Mouse (Mus musculus) kidney, adult 2 months (tissue): Measurements from ENCODE around the gene Add3. TPM values are rescaled to one million over a fixed set of nuclear protein-coding genes. Genes with fewer than 3 reads are reported as not detected.

Source experiments
- DNase-seq: peaks from one replicate; pipeline ENCODE4 v3.0.0; 2021
- H3K27ac ChIP-seq: fragments of 200-500 bp; 2 replicates; pipeline ENCODE4 v1.5.1; 2012; ENCODE audit warnings: low read depth, low read length, control low read depth, inconsistent platforms; ENCODE audit not compliant: insufficient read depth
- H3K27me3 ChIP-seq: fragments of 200-500 bp; replicated peaks from 2 replicates; pipeline ENCODE4 v1.6.1; 2012; ENCODE audit warnings: mild to moderate bottlenecking, moderate library complexity, low read length, inconsistent platforms; ENCODE audit not compliant: control insufficient read depth, insufficient read depth
- H3K36me3 ChIP-seq: fragments of 200-500 bp; 2 replicates; pipeline ENCODE4 v1.6.1; 2012; ENCODE audit warnings: mild to moderate bottlenecking, moderate library complexity, low read length, inconsistent platforms; ENCODE audit not compliant: control insufficient read depth, insufficient read depth
- H3K4me1 ChIP-seq: fragments of 200-500 bp; 2 replicates; pipeline ENCODE4 v1.6.1; 2011; ENCODE audit warnings: low read length; ENCODE audit not compliant: control insufficient read depth, insufficient read depth
- H3K4me3 ChIP-seq: fragments of 200-500 bp; 2 replicates; pipeline ENCODE4 v1.5.1; 2011; ENCODE audit warnings: mild to moderate bottlenecking, low read depth, low read length, control low read depth; ENCODE audit not compliant: insufficient read depth
- CTCF ChIP-seq: fragments of 200-500 bp; conservative IDR thresholded peaks from 2 replicates; pipeline ENCODE4 v1.5.1; 2011; ENCODE audit warnings: low read depth, mild to moderate bottlenecking, control low read depth, low read length, moderate library complexity, mixed read lengths; ENCODE audit not compliant: insufficient read depth, insufficient read length
- POLR2A ChIP-seq: fragments of 200-500 bp; IDR thresholded peaks from one replicate; pipeline ENCODE4 v1.6.1; 2011; ENCODE audit warnings: low read depth, low read length, control low read depth
- WGBS: fragments of 180-500 bp; shearing (Covaris S2); methylation state at CpG from one replicate; pipeline ENCODE4 v1.1.7; 2018; 5-methylcytosine and 5-hydroxymethylcytosine counted together
- polyA plus RNA-seq: library from polyadenylated mRNA; depleted of rRNA; stranded (reverse); fragments of >200 nt; gene quantifications from 2 replicates; pipeline ENCODE4 v1.2.3, GENCODE M21; 2012

Gene Add3
- polyA plus RNA-seq, 1 experiment, result 61.6 TPM

DNA sequence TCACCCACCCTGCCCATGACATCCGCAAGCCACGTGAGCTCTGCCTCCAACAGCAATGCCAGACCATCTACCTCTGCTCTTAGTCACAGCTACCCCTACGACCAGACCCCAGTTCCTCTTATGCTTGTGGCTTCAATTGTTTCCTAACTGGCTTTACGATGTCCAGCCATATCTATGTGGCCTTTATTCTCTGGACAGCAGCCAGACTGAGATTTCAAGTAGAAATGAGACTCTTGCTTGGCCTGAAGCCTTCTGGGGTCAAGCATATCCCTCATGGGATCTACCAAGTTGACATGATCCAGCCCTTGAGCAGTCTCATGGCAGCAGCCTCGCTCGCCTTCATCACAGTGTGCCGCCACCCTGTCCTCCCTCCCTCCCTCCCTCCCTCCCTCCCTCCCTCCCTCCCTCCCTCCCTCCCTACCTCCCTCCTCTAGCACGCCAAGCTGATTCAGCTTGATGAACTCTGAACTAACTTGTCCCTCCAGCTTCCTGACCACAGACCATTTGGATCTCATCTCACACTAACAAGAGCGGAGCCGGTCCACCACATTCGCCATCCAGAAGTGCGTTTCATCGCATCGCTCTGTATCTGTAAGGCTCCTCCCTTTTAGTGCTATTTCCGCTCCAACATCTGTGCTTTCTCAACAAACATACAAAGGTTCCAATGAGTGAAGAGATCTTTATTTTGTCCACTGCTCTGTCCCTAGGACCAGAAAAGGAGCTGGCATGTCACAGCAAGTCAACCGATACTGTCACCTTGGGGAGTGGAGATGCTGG, 9.7 kb upstream of the Add3 start:
- H3K27me3 ChIP-seq, result no peaks in the 10 kb centered on the region
- H3K4me1 ChIP-seq, result peaks cover 19% of the 10 kb centered on the region
- TF ChIP-seq CTCF, result no peak
- no peak for TF ChIP-seq POLR2A
- peak overlapping the region; percentile 27; the same call in 1 of the 2 replicates for H3K27ac ChIP-seq
- no peak overlapping the region for H3K4me3 ChIP-seq
- DNase-seq, result peak; percentile 57
- H3K36me3 ChIP-seq, result no peaks in the 10 kb centered on the region
- 80% methylated on average over 16 of the region's 16 CpGs for WGBS

- Histone ChIP-seq H3K4me1 (peaks cover 16% of the 10 kb centered on the region), H3K4me3 (no peak overlapping the region), H3K27me3 (no peaks in the 10 kb centered on the region), H3K27ac (no peak overlapping the region), H3K36me3 (no peaks in the 10 kb centered on the region)
- DNase-seq, result no peak
- WGBS, result 93% methylated on average over 10 of the region's 10 CpGs
- TF ChIP-seq POLR2A, result no peak
Measured at GRCm38 (mm10) chr19:53132471-53132870, 7.8 kb upstream of the Add3 start.

DNA sequence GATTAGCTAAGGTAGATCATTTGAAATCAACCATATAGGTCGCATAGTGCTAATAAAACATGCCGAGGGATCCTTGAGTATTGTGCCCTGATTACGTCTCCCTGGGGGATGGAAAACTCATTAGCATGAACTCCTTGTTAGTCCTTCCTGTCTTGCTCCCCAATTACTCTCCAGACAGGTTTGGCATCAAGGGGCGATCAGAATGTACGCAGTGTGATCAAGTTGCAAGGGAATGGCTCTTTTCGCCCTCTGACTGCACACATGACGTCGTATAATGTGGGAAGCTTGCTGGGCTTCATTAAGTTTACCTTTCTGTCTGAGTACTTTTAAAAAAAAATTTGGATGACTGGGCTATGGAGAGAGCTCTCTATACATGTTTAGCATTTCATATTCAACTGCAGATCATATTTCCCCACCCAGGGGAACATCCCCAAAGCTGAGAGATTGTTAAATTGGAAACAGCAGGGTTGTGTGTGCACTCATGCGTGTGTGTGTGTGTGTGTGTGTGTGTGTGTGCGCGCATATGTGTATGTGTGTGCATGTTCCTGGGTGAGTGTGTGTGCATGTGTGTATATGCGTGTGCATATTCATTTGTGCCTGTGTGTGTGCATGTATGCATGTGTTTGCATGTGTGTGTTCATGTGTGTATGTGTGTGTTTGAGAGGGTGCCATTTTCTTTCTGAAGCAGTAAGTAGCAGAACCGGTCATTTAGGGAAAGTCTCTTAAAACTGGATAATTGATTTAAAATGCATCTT, 3.7 kb upstream of the Add3 start:
- 79% methylated on average over 13 of the region's 13 CpGs for WGBS
- no peak overlapping the region for H3K27ac ChIP-seq

GRCm38 (mm10) chr19:53137116-53137670, 3.0 kb upstream of the Add3 start:
- H3K36me3 ChIP-seq, result no peaks in the 10 kb centered on the region
- no peak overlapping the region for H3K4me3 ChIP-seq
- no peaks in the 10 kb centered on the region for H3K27me3 ChIP-seq
- TF ChIP-seq CTCF (no peak), POLR2A (no peak)
- H3K27ac ChIP-seq, result no peak overlapping the region
- no peak for DNase-seq
- H3K4me1 ChIP-seq, result no peaks in the 10 kb centered on the region
- WGBS, result 71% methylated on average over 4 of the region's 4 CpGs

More for the DNA sequence above, 3.7 kb upstream of the Add3 start:
- Histone ChIP-seq H3K27me3 (no peaks in the 10 kb centered on the region), H3K4me3 (no peak overlapping the region), H3K4me1 (no peaks in the 10 kb centered on the region), H3K36me3 (no peaks in the 10 kb centered on the region)
- DNase-seq, result no peak
- no peak for TF ChIP-seq CTCF
- TF ChIP-seq POLR2A, result no peak

GRCm38 (mm10) chr19:53140804-53141250, 584 bp downstream of the Add3 start:
- peak overlapping the region; percentile 76 for H3K4me3 ChIP-seq
- TF ChIP-seq CTCF (no peak), POLR2A (no peak)
- DNase-seq, result peak; percentile 10
- 19% methylated on average over 6 of the region's 6 CpGs for WGBS
- H3K4me1 ChIP-seq, result peaks cover 3% of the 10 kb centered on the region
- H3K27me3 ChIP-seq, result no peaks in the 10 kb centered on the region
- peak overlapping the region; percentile 1; the same call in 1 of the 2 replicates for H3K27ac ChIP-seq
- H3K36me3 ChIP-seq, result no peaks in the 10 kb centered on the region

GRCm38 (mm10) chr19:53141251-53142072, 1.2 kb downstream of the Add3 start:
- H3K27ac ChIP-seq, result peak overlapping the region; percentile 75
- WGBS, result 14% methylated on average over 23 of the region's 23 CpGs
- peaks cover 3% of the 10 kb centered on the region for H3K4me1 ChIP-seq
- H3K27me3 ChIP-seq, result no peaks in the 10 kb centered on the region
- DNase-seq, result peak; percentile 69
- TF ChIP-seq CTCF, result no peak
- TF ChIP-seq POLR2A, result no peak
- peak overlapping the region; percentile 48 for H3K4me3 ChIP-seq
- no peaks in the 10 kb centered on the region for H3K36me3 ChIP-seq
